Mouse (Mus musculus): ENCODE measurements around the gene Racgap1.

- TF ChIP-seq CTCF (IDR thresholded peaks at IDR 0.05) (no peak), POLR2A (IDR thresholded peaks at IDR 0.05; ENCODE audit: insufficient read depth, low read depth, low read length) (no peak)
Observed at GRCm38 (mm10) chr15:99674866-99675265, 23.4 kb upstream of the Racgap1 start.

Measured in heart, adult 2 months (tissue).